Mouse (Mus musculus) ES-E14 (cell line): ENCODE data around the gene Gaa. TPM values are rescaled to one million over a fixed set of nuclear protein-coding genes. Genes with fewer than 3 reads are reported as not detected.
A peak's percentile ranks its signal among the peaks of the same experiment; 100 is the strongest.

Source experiments
- DNase-seq: peaks from one replicate; pipeline ENCODE4 v3.0.0-alpha.2; 2013; ENCODE audit warnings: low read depth, low spot score
- H3K27ac ChIP-seq: 2 replicates; pipeline ENCODE4 v1.5.1; 2012; ENCODE audit warnings: low read depth, mild to moderate bottlenecking, low read length, moderate library complexity, mixed read lengths; ENCODE audit not compliant: poor library complexity, insufficient read depth, severe bottlenecking
- H3K36me3 ChIP-seq: 2 replicates; pipeline ENCODE4 v1.6.1; 2012; ENCODE audit warnings: mild to moderate bottlenecking, low read length, moderate library complexity, mixed read lengths; ENCODE audit not compliant: control insufficient read depth, poor library complexity, insufficient read depth, severe bottlenecking
- H3K4me1 ChIP-seq, 2 experiments: fragments of 150-350 bp in 1 of 2; sonication (generic) in 1 of 2; 2 replicates each; pipeline ENCODE4 v1.6.1; 2012; ENCODE audit warnings: low read length in 2 of 2, mild to moderate bottlenecking in 1 of 2, mixed read lengths in 1 of 2; ENCODE audit not compliant: control insufficient read depth in 2 of 2, insufficient read depth in 2 of 2, poor library complexity in 1 of 2
- H3K4me3 ChIP-seq, 2 experiments: fragments of 150-350 bp in 1 of 2; sonication (generic) in 1 of 2; 2 replicates each; pipeline ENCODE4 v1.5.1; 2012; ENCODE audit warnings: low read length in 2 of 2, low read depth in 1 of 2, mild to moderate bottlenecking in 1 of 2, mixed read lengths in 1 of 2; ENCODE audit not compliant: insufficient read depth in 1 of 2, poor library complexity in 1 of 2, severe bottlenecking in 1 of 2
- H3K9ac ChIP-seq: 2 replicates; pipeline ENCODE4 v1.6.1; 2012; ENCODE audit warnings: low read depth, mild to moderate bottlenecking, low read length, mixed read lengths; ENCODE audit not compliant: poor library complexity, insufficient read depth, severe bottlenecking
- H3K9me3 ChIP-seq: fragments of 150-350 bp; sonication (generic); 2 replicates; pipeline ENCODE4 v1.6.1; 2012; ENCODE audit warnings: low read depth, mild to moderate bottlenecking, low read length; ENCODE audit not compliant: control insufficient read depth, insufficient read depth
- CHD2 ChIP-seq: IDR thresholded peaks from 2 replicates; pipeline ENCODE4 v1.6.1; 2014; ENCODE audit warnings: mild to moderate bottlenecking, low read depth, low read length, inconsistent platforms
- HCFC1 ChIP-seq: IDR thresholded peaks from 2 replicates; pipeline ENCODE4 v1.6.1; 2012; ENCODE audit warnings: low read length, inconsistent platforms, borderline replicate concordance; ENCODE audit not compliant: insufficient read depth
- MAFK ChIP-seq: IDR thresholded peaks from 2 replicates; pipeline ENCODE4 v1.6.1; 2014; ENCODE audit warnings: mild to moderate bottlenecking, low read depth, low read length, inconsistent platforms; ENCODE audit not compliant: insufficient read depth
- ZC3H11A ChIP-seq: IDR thresholded peaks from 2 replicates; pipeline ENCODE4 v1.6.1; 2012; ENCODE audit warnings: low read depth, mild to moderate bottlenecking, inconsistent platforms, low read length, borderline replicate concordance
- ZNF384 ChIP-seq: IDR thresholded peaks from 2 replicates; pipeline ENCODE4 v1.6.1; 2012; ENCODE audit warnings: low read depth, low read length, inconsistent platforms
- in situ Hi-C, 2 experiments: fragments of 600-800 bp; cut with MboI; formaldehyde crosslinking; loops; one replicate each; pipeline ENCODE4 v1.15.1; 2025; ENCODE audit warnings: low sequenced_read_pairs in 2 of 2, inconsistent platforms in 1 of 2; ENCODE audit not compliant: unreplicated experiment in 2 of 2
- total RNA-seq: library from RNA; depleted of rRNA; stranded (reverse); fragments of 300-350 nt; gene quantifications from 2 replicates; pipeline ENCODE4 v1.2.3, GENCODE M21; 2012

Gene Gaa
- total RNA-seq, 1 experiment = 69.3 TPM

DNA sequence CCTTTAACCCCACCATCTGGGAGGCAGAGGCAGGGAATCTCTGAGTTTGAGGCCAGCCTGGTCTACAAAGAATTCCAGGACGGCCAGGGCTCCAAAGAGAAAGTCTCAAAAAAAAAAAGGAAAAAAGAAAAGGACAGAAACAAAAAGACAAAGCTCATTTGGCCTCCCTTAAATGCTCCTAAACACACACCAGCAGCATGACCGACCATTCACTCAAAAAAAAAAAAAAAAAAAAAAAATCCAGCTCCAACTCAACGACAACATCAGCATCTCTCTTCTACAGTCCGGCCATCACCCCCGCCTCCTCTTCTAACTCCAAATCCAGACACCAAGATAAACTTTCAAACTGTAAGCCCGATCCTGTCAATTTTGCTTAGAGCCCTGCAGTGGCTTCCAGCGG, 31.2 kb downstream of the Gaa start:
- peaks cover 2 to 4% of the 10 kb centered on the region in 2 experiments; a peak in 2 of 4 replicates for H3K4me1 ChIP-seq
- peak overlapping the region; percentile 97 for H3K9ac ChIP-seq
- TF ChIP-seq CHD2 (no peak), MAFK (no peak), HCFC1 (no peak), ZC3H11A (no peak), ZNF384 (peak; percentile 59; the same call in 1 of the 2 replicates)
- in situ Hi-C loops = no loop called here
- no peak overlapping the region for H3K27ac ChIP-seq
- no peaks in the 10 kb centered on the region for H3K9me3 ChIP-seq
- DNase-seq = no peak
- peak overlapping the region; percentile 89 to 93 for H3K4me3 ChIP-seq
- H3K36me3 ChIP-seq = peaks cover 38% of the 10 kb centered on the region

DNA sequence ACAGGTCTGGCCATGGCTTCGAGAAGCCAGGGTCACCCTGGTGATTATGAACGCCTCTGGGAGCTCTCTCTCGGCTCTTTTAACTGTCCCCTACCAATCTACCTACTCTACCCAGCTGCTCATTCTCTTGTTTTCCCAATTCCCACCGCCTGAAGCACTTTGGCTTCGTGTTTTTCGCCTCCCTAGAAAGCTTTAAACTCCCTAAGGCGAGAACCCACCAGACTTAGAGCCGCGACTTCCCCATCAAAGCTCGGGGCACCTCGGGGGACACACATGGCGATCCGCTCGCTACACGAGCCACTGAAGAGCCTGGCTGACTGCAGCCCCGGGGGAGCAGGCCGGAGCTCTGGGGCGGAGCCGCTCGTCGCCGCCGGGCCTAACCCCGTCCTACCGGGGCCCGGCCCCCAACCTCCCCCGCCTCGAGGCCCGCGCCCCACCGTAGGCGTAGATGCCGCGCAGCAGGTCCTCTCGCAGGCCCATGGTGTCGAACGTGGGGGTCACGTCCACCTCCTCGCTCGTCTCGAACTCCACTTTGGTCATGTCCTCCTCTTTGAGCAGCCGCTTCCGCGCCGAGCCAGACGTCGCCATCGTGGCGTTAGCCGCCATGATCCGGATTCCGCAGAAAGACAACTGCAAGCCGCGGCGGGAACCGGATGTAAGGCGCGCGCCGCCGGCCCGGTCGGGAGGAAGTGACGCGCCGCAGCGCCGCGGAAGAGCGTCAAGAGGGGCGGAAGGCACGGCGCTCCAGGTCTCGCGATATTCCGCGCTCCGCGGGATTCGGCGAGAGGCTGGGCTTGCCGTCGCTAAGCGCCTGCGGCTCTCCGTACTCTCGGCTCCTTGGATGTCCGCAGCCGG, 31.9 kb downstream of the Gaa start, which contains the start of gene Eif4a3:
Gene Eif4a3 (minus strand): TSS at position 699 of the 855 bp plus-strand sequence.
- Histone ChIP-seq H3K9ac (peak within 1 kb of the TSS; percentile 97), H3K27ac (peak within 1 kb of the TSS; percentile 76), H3K4me1 (peaks cover 2 to 4% of the 10 kb centered on the region in 2 experiments; a peak in 2 of 4 replicates), H3K9me3 (no peaks in the 10 kb centered on the region), H3K36me3 (peaks cover 31% of the 10 kb centered on the region), H3K4me3 (peak within 1 kb of the TSS; percentile 89 to 93)
- DNase-seq = peak; percentile 95
- no peak for TF ChIP-seq ZC3H11A
- no peak for TF ChIP-seq MAFK
- TF ChIP-seq HCFC1 = peak; percentile 83
- TF ChIP-seq ZNF384 = no peak
- TF ChIP-seq CHD2 = peak; percentile 100
- in situ Hi-C loops = no loop called here

DNA sequence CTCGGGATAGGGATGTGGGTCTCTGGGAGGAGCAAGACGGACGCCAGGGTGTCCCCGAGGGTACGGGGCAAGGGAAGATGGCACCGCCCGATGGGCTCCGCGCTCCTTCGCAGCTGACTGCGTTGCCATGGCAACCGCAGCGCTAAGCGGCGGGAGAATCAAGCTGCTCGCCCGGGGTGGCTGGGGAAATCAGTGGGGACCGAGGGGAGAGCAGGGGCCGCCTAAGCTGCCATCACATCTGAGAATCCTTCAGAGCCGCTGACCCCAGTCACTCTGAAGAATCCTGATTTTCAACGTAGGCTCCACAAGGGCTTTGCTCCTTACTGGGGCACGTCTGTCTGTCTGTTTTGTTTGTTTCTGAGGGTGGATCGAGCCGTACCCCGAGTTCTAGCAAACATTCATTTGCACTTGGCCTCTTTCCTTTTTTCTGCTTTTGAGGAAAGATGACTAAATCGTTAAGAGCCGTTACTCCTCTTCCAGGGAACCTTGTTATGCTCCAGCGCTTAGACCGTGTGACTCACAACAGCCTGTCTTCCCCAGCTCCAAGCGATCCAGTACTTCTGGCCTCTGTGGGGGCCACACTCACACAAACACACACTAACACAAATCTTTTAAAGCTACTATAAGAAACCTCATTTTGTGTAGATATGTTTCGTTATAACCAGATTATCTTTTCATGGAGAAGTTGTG, 32.7 kb downstream of the Gaa start:
- in situ Hi-C loops = no loop called here
- TF ChIP-seq ZC3H11A (no peak), ZNF384 (no peak), CHD2 (no peak), MAFK (no peak), HCFC1 (no peak)
- DNase-seq = no peak

DNA sequence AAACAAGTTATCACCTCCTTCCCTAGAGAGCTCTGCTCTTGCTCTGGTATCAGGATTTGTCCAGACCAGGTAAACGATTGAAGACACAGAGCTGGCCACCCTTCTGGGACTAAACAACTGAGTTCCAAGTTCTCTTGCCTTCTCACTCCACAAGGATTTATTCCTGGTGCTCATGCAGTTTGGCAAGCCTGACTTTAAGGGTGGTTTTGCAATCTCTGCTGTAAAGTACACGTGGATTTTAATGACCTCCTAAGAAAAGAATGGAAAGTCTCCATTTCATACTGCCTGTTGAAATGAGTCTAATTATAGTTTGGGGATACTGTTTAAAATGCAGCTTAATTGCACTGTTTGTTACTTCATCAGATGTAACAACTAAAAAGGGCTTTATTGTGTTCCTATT, 33.3 kb downstream of the Gaa start:
- Histone ChIP-seq H3K9ac (no peak overlapping the region), H3K4me3 (peak overlapping the region in 1 of 2 experiments; percentile 64; a peak in 1 of 4 replicates)
- in situ Hi-C loops = no loop called here

More for the DNA sequence above, 32.7 kb downstream of the Gaa start:
- peak overlapping the region; percentile 64 to 93 for H3K4me3 ChIP-seq
- peak overlapping the region; percentile 51; the same call in 1 of the 2 replicates for H3K27ac ChIP-seq
- peaks cover 25% of the 10 kb centered on the region for H3K36me3 ChIP-seq
- H3K9me3 ChIP-seq = no peaks in the 10 kb centered on the region
- H3K4me1 ChIP-seq = peaks cover 2 to 6% of the 10 kb centered on the region in 2 experiments; a peak in 2 of 4 replicates
- peak overlapping the region; percentile 93 for H3K9ac ChIP-seq

More for the DNA sequence above, 33.3 kb downstream of the Gaa start:
- Histone ChIP-seq H3K36me3 (peaks cover 19% of the 10 kb centered on the region), H3K9me3 (no peaks in the 10 kb centered on the region), H3K27ac (no peak overlapping the region), H3K4me1 (peaks cover 2 to 6% of the 10 kb centered on the region in 2 experiments; a peak in 2 of 4 replicates)
- no peak for TF ChIP-seq ZC3H11A
- no peak for DNase-seq
